Mouse (Mus musculus) lung, postnatal 4 days (tissue): Measurements from ENCODE around the gene Gpr137b.
"Not testable (repeated sequence)": the region's sequence is repeated elsewhere in the genome, so short reads cannot be mapped to it uniquely, and the experiment has no call there.

Experiments used
- DNase-seq, 2 experiments: peaks; one replicate each; pipeline ENCODE4 v3.0.0; 2021

The Gpr137b gene

DNA sequence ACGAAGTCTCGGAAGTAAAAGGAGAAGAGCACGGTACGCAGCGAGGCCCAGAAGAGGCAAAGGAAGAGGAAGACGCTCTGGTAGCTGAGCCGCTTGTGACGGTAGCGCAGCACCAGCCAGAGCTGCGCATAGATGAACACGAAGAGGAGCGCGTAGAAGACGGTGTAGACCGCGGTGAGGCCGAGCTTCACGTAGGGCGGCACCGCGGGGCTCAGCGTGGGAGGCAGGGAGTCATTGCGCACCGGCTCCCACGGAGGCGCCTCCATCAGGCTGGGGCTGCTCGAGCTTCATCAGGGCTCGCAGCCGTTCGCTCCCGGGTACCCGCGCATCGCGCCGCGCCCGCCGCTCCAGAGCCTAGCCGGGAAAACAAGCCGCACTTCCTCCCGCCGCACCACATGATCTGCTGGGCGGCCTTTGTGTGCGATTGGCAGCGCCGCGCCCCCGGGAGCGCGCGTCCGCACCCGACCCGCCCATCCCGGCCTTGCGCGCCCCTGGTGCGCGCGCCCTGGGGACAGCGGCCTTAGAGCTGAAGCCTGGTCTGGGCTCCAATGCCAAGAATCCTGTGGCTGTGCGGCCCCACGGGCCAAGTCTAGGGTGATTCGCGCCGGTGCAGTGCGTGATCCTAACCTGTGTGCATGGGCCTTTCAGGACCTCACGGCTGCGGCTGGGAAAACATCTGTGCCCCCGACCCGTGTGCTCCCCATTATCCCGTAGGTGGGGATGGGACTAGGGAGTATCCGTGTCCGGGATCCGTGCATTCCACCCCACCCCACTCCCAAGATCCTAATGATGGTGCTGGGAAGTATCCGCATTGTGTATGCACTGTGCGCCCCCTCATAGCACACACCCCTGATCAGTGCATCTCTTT lies at the start of gene Gpr137b:
Gene Gpr137b (minus strand): TSS at position 787 of the 868 bp plus-strand sequence.
- peak; percentile 67 to 82 for DNase-seq

DNA sequence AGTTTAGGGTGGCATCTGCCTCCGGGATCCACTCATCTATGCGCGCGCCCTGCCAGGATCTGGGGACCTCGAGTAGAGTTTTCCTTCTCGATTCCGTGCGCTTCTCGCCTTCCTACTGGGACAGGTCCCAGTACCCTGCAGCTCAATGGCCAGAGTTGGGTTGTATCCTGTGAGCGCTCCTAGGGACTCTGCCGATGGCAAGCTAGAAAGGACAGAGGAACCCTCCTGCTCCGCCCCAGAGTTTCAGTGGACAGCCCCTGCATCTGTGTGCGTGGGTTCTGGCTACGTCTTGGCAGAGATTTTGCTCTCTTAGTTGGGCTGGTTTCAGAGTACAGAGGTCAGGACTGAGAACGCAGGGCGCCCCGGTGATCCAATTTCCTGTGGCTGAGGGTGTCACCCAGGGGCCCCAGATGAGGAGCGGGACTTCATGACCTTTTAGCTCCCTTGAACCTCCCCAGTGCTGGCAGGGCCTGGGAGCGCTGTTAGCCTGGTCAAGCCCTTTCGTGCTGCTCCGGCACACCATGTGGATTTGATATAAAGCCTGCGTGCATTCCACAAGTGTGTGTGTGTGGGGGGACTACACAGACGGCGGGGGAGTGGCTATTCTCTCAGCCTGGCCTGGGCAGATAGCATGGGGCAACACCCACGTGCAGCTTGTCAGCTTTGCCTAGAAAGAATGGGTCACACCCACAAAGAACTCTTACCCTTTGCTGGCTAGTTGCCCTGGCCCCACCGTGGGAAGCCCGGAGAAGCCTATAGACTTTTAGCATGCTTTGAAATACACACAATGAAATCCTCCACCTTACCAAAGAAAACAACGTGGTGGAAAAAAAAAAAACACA lies 44.5 kb upstream of the Gpr137b start:
- DNase-seq: peak; percentile 32 to 53

DNA sequence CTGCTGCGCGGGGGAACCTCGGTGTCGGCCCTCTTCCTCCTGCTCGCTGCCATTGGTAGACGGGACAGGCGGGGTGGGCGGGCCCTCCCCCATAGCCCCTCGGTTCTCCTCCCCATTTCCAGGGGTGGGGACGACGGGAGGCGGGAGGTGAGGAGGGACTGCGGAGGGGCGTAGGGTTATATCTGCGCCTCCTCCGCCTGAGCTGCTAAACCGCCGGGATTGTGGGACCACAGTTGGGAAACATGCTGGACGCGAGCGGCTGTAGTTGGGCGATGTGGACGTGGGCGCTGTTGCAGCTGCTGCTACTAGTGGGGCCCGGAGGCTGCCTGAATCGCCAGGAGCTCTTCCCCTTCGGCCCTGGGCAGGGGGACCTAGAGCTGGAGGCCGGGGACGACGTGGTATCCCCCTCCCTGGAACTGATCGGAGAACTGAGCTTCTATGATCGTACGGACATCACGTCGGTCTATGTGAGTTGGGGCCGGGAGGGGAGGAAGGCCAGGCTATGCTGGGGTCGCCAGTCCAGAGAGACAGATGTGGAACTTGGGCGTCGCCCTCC lies 43.7 kb upstream of the Gpr137b start, which contains the start of gene Nid1:
Gene Nid1 (plus strand): TSS at position 92 of the 556 bp plus-strand sequence.
- peak; percentile 37 to 78 for DNase-seq

DNA sequence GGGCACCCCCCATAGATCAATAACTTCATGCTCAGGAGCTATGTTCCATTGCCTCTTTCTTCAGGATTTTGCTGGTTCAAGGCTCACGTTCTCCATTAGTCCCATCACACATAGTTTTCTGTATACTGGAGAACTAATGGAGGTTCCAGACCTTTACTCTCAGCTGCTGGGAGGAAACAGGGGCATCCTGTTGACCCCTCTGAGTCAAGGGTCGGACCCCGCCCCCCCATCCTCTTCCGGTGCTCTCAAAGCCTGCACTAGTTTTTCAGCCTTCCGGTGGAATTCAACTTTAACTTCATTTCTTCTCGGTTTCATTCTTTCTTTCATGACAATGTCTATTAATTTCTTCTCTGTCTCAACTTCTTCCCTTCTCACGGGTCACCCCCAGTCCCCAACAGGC lies 42.3 kb upstream of the Gpr137b start:
- peak in 1 of 2 experiments; percentile 43 for DNase-seq

DNA sequence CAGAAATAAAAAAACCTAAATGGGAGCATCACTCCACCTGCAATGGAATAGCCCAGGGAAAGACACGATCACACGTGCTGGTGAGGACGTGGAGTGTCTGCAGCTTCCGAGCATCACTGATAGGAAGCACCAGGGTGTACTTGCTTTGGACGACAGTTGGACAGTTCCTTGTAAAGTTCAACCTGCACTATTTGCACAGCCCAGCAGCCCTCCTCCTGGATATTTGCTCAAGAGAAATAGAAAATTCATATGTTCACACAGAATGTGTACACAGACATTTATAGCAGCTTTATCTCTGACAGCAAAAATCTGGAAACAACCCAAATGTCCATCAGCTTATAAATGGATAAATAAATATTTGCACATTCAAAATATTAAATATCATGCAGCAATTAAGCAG lies 29.5 kb upstream of the Gpr137b start:
- DNase-seq: not testable (repeated sequence)

DNA sequence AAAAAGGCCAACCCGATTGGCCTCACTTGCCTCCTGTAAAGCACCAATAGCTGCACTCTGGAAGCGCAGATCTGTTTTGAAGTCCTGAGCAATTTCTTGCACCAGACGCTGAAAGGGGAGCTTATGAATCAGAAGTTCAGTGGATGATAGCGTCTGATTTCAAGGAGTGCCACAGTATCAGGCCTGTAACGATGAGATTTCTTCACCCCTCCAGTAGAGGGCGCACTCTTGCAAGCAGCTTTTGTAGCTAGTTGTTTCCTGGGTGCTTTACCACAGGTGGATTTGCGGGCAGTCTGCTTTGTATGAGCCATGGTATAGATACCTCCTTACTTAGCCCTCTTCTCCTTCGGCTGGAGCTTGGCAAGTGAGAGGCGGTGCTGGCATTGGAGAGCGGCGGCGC lies 25.0 kb upstream of the Gpr137b start:
- DNase-seq: not testable (repeated sequence)

DNA sequence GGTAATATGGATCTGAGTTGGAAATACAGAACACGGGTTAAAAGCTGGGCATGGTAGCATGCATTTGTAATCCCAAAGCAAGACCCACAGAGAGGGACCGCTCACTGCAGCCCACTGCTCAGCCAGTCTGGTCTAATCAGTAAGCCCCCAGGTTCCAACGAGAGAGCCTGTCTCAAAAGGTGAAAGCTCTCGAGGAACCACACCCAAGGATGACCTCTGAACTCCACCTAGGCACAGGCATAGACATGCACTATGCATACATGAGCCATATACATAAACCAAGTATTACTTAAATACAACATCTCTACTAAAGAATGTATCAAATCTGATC lies 22.2 kb upstream of the Gpr137b start:
- not testable (repeated sequence) for DNase-seq

DNA sequence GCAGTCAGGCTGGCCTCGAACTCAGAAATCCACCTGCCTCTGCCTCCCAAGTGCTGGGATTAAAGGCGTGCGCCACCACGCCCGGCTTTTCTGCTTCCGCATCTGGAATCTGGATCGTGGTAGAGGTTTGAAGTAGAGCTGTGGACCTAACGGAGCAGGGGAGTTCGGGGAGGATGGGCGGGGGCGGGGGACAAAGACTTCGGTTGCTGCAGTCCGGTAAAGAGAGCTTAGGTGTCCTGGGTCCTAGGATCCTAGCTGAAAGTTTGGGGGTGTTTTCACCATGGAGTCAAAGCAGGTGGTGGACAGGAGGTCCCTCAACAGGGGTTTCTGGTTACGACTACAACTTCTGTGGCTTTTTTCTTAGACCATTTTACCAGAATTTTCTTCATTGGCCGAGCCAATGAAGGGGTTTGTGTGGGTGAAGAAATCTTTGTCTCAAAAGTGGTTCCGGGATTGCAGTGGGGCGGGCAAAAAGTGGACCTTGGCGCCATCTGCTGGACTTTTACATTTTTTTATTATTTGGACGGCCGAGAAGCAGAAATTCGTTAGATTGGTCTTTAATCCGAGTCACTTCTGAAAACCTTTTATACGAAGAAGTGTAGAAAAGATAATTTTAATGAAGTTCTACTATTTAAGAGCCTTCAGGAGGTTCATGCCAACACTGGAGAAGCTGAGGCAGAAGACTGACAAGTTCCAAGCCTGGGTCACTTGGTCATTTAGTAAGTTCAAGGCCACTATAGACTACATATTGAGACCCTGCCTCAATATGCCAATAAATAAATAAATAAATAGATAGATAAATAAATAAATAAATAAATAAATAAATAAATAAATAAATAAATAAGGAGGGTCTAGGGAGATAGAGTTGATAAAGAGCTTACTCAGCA lies 21.5 kb upstream of the Gpr137b start:
- DNase-seq: peak; percentile 38 to 69

DNA sequence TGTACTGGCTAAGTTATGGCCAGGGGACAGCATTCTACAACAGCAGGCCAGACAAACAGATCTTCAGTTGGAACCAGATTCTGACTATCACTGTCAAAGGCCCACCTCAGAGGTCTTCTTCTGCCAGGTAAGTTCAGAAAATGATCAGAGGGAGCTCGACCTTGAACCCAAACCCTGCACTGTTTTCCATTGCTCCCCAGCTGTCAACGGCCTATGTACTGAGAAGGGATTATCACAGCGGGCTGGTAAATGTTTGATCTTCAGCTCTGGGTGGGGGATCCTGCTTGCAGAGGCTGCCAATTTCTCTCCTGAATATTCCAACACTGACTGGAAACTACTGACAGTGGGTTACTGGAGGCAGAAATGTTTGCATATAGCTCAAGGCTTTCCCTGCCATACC lies 20.4 kb upstream of the Gpr137b start:
- no peak for DNase-seq

DNA sequence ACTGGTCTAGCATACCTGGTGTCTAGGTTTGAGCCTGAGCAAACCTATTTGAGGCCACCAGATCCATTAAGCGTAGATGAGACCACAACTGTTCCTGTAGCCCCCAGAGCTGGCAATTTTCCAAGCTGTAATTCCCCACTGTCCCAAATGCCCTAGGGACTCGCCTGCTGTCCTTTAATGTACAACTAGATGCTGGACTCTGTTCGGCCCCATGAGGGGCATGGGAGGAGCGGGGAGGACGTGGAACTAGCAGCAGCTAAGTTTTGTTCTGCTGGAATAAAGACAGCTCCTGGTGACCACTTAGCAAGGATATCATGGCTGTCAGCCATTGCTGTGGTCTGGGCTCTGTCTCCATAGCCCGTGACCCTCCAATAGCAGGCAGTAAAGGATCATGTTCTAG lies 11.7 kb upstream of the Gpr137b start:
- DNase-seq: not testable (repeated sequence)

DNA sequence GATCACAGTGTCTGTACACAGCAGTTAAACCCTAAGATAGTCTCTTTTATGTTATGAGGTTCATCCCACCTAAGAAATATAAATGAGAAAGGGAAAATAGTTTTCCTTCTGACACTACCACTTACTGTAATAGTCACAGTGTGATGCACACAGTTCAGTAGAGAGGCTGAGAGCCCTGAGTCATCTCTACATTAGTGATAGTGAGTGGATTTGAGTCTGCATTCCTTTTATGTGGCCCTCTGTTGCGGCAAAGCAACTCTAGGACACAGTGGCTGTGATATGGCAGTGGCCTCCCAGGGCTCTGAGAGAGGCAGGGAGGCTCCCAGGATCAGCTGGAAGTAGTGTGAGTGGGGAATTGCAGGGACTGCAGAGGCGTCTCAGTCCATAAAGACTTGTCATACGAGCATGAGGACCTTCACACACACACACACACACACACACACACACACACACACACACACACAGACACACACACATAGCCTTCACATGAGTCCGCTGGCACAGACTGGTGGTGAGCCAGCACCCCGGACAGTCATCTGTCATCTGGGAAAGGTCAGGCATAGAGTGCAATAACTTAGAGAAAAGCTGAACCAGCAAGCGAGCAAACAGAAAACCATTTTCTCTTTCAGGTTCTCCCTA lies 10.8 kb upstream of the Gpr137b start:
- DNase-seq: not testable (repeated sequence)

DNA sequence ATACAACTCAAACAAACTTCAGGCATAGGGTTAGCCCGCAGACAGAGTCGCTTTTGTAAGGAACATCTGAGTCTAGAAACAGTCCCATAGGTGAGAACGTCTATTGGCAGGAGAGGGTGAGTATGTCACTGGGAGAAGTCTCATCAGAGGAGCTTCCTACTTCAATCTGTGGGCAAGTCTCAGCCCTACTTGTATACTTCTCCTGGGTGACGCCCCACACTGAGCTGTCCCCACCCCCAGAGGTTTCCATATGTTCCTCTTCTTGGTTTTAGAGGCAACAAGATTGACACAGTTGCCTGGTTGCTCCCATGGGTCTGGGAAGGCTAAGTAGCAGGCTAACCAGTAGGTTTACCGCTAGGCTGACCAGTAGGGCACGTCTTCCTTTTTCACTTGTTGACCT lies 10.0 kb upstream of the Gpr137b start:
- DNase-seq: not testable (repeated sequence)

DNA sequence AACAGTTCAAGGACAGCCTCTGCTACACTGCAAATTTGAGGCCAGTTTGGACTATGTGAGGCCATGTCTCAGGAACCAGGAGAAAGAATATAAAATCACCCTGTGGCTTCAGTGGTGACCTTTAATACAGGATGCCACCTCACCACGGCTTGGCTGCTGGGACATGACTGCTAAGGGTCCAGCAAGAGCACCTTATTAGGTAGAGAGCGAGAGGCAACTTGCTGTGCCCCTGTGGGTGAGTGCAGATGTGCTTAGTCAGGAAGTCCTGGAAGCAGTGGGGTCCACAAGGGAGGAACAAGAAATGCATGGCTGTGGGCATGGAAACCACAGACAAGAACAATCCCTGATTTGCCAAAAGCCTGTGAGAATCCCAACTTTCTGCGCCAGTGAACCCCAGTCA lies 9.6 kb upstream of the Gpr137b start:
- DNase-seq: not testable (repeated sequence)

DNA sequence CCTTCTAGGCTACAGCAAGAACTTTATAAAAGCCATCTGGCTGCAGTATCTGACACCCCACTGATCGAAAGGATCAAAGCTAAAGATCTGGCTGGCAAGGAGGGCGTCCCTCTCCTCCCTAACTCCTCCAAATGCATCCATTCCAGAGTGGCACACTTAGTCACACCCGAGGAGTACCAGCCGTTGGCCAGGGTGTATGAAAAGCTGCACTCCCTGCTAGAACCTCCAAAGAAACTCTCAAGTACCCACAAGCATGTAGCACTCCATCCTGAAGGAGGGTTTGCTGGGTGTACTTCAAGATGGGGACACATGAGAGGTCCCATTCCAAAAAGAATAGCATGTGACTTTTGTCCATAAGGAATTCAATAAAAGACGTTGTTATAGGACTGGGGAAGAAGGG lies 9.0 kb upstream of the Gpr137b start:
- not testable (repeated sequence) for DNase-seq

DNA sequence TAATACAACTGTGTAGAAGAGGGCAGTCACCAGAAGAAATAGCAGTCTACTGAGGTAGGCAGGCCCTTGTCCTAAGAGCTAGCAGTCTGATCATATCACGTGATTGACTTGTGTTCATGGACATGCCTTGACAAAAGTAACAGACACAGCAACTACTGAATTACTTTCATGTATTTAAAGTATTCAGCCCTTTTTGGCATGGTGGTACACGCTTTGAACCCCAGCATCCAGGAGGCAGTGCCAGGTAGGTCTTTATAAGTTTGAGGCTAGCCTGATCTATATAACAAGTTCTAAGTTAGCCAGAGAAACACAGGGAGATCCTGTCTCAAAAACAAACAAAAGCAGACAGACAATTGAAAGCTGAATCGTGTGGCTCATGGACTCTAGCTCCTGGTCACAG lies 7.0 kb upstream of the Gpr137b start:
- DNase-seq: not testable (repeated sequence)

DNA sequence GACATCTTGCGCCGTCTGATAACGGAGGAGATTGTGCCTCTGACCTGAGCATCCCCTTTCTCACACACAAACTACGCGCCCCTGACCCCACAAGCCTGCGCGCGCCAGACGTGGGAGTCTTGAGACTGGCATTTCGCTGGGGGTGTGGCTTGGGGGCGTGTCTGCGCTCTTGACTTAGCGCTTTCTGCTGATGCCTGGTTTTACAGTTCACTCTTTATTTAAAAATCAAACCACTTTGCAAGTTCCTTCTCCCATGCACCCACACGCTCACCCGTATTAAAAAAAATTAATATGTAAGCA lies 232 bp upstream of the Gpr137b start:
- DNase-seq: peak in 1 of 2 experiments; percentile 36

DNA sequence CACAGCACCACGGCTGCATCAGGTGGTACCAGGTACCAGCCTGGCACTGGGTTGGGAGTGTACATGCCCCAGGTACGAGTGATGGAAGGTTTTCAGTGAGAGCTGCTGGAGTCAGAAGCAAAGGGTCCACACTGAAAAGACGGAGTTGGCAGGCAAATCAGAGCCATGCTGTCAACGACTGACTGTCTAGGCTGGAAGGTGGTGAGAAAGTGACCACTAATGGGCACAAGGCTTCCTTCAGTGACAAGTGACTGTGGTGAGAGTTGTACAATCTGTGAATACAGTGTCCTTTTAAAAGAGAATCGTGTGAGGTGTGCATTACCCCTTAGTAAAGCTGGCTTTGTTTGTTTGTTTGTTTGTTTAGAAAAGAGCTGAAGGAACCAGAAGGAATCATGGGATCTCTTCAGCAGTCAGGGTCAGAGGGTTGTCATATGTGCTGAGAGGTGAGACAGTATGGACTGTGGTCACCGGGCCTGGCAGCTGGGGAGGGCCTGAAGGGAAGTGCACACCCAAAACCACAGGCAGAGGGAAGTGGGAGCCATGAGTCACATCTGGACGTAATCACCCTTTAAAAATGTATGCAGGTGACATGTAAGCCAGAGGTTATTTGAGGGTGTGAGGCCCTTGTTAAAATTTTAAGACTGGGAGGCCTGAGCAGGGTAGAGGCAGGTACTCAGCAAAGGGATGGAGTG lies 15.5 kb downstream of the Gpr137b start:
- DNase-seq: not testable (repeated sequence)

DNA sequence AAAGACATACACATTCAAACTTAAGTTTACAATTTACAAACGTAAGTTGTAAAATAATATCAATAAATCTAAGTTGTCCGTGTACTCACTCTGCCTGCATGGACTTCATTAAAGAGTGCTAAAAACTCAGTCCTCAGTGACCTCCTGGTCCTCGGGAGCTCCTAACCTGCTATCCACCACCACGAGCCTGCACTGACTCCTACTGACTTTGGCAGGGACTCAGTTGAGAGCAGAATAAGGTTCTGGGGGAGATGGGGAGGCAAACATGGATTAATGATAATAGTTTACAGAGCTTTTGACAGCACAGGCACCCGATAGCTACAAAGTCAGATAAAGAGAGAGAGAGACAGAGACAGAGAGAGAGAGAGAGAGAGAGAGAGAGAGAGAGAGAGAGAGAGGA lies 16.6 kb downstream of the Gpr137b start:
- DNase-seq: no peak

DNA sequence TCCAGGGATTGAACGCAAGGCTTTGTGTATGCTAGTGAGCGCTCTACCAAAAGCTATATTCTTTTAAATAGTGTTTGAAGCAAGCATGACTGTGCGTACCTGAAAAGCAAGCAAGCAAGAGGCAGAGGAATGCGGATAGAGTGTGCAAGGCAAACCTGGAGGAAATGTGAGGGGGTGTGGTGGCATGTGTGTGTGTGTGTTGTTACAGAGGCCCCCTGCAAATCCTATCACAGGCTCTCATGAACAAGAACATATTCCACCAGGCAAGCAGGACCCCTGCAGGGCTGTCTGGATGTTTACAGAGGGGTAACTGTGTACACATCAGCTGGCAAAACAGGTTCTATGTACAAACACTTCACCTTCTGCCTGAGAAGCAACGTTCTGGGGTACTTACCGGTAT lies 19.8 kb downstream of the Gpr137b start:
- peak in 1 of 2 experiments; percentile 64 for DNase-seq

DNA sequence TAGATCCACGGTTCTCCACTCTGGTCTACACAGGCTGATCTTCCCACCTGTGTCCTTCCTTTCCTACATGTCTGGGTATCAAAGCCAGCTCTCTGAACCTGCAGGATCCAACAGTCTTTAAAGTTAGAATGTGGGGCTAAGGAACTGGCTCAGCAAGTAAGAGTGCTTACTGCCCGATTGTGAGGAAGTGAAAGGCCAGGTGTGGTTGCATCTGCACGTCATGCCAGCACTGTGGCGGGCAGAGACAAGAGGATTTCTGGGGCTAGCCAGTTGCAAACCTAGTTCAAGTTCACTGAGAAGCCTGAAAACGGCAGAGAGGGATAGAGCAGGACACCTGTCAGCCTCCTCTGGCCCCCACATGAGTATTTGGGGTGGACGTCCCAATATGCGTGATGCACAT lies 22.4 kb downstream of the Gpr137b start:
- not testable (repeated sequence) for DNase-seq

DNA sequence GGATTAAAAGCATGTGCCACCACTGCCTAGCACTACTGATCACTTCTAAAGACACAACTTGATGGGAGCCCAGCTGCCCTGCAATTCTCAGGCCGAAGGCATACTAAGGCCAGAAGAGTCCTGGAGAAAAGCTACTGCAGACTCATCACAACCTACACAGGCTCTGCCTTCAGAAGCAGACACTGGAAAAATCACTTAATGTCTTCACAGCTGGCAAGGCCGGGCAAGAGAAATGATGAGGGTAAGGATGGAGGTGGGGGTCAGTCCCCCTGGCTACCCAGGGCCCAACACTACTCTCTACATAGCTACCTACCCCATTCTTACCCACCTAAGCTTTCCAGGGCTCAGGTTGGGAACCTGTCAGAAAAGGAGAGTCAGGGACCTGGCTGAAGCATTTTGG lies 27.4 kb downstream of the Gpr137b start:
- not testable (repeated sequence) for DNase-seq
